13 mouse cellular contexts compared by ENCODE assay signal in the genomic region with DNA sequence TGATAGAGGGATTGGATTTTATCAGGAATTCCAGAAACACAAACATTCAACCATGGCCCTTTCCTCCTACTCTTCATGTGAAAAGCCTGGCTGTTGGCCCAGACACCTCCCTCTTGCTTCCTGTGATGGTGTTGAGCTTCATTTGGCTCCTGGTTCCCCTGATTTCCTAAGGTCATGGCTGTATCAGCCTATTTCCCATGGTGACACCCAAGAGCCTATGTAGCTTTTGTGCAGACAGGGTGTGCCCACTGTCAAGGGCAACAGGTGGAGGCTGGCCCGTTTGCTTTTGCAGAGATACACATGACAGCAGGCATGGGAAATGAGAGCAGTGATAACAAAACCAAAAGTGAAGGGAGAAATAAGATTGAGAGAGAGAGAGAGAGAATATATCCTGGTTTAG.
DNase-seq lines count a peak whose midpoint lies in the region; ATAC-seq lines count a peak whose summit lies in the region.
"Had no signal": no experiment of that assay in that cellular context is flagged by ENCODE, and none has a peak within 500 bp of the region (broad histone marks: within the 10 kb centered on the region; RNA-seq: fewer than 3 reads in every experiment).

No protein-coding gene starts in this region.

- H3K27me3 ChIP-seq in midbrain, embryonic 11.5 days (ENCODE audit: control insufficient read depth, insufficient read depth, low read length), result no peaks in the 10 kb centered on the region
- H3K27me3 ChIP-seq in midbrain, embryonic 10.5 days (ENCODE audit: low read depth, poor library complexity, severe bottlenecking), result no peaks in the 10 kb centered on the region
- H3K27me3 ChIP-seq: embryonic facial prominence, embryonic 12.5 days had no signal

- no peaks in the 10 kb centered on the region for H3K9me3 ChIP-seq in midbrain, embryonic 11.5 days (ENCODE audit: control insufficient read depth, low read length)
- H3K9me3 ChIP-seq in midbrain, embryonic 10.5 days (replicated peaks), result no peaks in the 10 kb centered on the region
- H3K9me3 ChIP-seq: embryonic facial prominence, embryonic 12.5 days; hindbrain, embryonic 10.5 days had no signal

- no peaks in the 10 kb centered on the region for H3K4me1 ChIP-seq in midbrain, embryonic 11.5 days (ENCODE audit: control insufficient read depth, insufficient read depth, low read length)
- peaks cover 18% of the 10 kb centered on the region for H3K4me1 ChIP-seq in midbrain, embryonic 10.5 days

- ATAC-seq in midbrain, embryonic 11.5 days (ENCODE audit: low FRiP score), result no peak

- 68% methylated on average over 1 of the region's 1 CpGs for WGBS in midbrain, embryonic 11.5 days
- WGBS in midbrain, embryonic 10.5 days, result 89% methylated on average over 1 of the region's 1 CpGs

- no peak overlapping the region for H3K4me3 ChIP-seq in midbrain, embryonic 11.5 days (ENCODE audit: low read depth, low read length)
- H3K4me3 ChIP-seq in midbrain, embryonic 10.5 days, result no peak overlapping the region
- H3K4me3 ChIP-seq: embryonic facial prominence, embryonic 12.5 days; hindbrain, embryonic 10.5 days had no signal

- H3K4me2 ChIP-seq in midbrain, embryonic 11.5 days, result no peak overlapping the region
- H3K4me2 ChIP-seq: embryonic facial prominence, embryonic 12.5 days had no signal

- H3K9ac ChIP-seq in midbrain, embryonic 11.5 days (ENCODE audit: low read length), result no peak overlapping the region
- H3K9ac ChIP-seq: embryonic facial prominence, embryonic 12.5 days had no signal

- no peak overlapping the region for H3K27ac ChIP-seq in midbrain, embryonic 11.5 days (ENCODE audit: low read depth, low read length)
- no peak overlapping the region for H3K27ac ChIP-seq in midbrain, embryonic 10.5 days (replicated peaks)
- H3K27ac ChIP-seq: embryonic facial prominence, embryonic 12.5 days had no signal

- DNase-seq in adrenal gland, postnatal 14 days, result peak; percentile 24
- DNase-seq in adrenal gland, adult 8-10 months, result no peak
- DNase-seq in midbrain, embryonic 11.5 days (ENCODE audit: low spot score, missing footprints), result peak; percentile 35
- no peak for DNase-seq in midbrain, embryonic 10.5 days (ENCODE audit: low spot score)
- DNase-seq in induced T-regulatory cell, adult 2 months (ENCODE audit: low read depth), result peak; percentile 72
- peak; percentile 51 for DNase-seq in naive thymus-derived CD4-positive, alpha-beta T cell, adult 2 months (ENCODE audit: low read depth)
- DNase-seq in urinary bladder, postnatal 36 days (ENCODE audit: low spot score in 2 of 2), result no peak
- DNase-seq in layer of hippocampus, postnatal 25 days (ENCODE audit: extremely low spot score in 1 of 2, low spot score in 1 of 2), result no peak
- DNase-seq: cerebellum, postnatal 10 days; liver; right cerebral cortex, postnatal 25 days had no signal

- H3K36me3 ChIP-seq in midbrain, embryonic 11.5 days (ENCODE audit: control insufficient read depth, insufficient read depth, low read length), result no peaks in the 10 kb centered on the region
- no peaks in the 10 kb centered on the region for H3K36me3 ChIP-seq in midbrain, embryonic 10.5 days
- H3K36me3 ChIP-seq: embryonic facial prominence, embryonic 12.5 days; hindbrain, embryonic 10.5 days had no signal

Comparison
In these comparisons a context has a peak if more than half of its experiments do, and no peak if none do; other contexts are left out.
1. DNase-seq: peak in adrenal gland, postnatal 14 days (single experiment), midbrain, embryonic 11.5 days (single experiment), induced T-regulatory cell, adult 2 months (single experiment) and naive thymus-derived CD4-positive, alpha-beta T cell, adult 2 months (single experiment); none in adrenal gland, adult 8-10 months (single experiment), midbrain, embryonic 10.5 days (single experiment), urinary bladder, postnatal 36 days (0 of 2) and layer of hippocampus, postnatal 25 days (0 of 2).